Mouse (Mus musculus): ENCODE measurements at regions not wholly inside any gene's neighbourhood (a gene's known extent, or its start where the extent isn't known, plus 50 kb on each side); places are given as distances from the start of the nearest gene placed in this dataset.

GRCm38 (mm10) chr6:4427122-4427521 lies 77.5 kb upstream of the Col1a2 start:
- no peak for TF ChIP-seq POLR2A (IDR thresholded peaks at IDR 0.05; ENCODE audit: extremely low read depth, insufficient read depth, low read length)
- TF ChIP-seq CTCF (IDR thresholded peaks at IDR 0.05; ENCODE audit: low read depth, low read length) = no peak

Measured in liver, adult 2 months (tissue).